Mouse (Mus musculus) common myeloid progenitor, adult 5-6 weeks (primary cell): ENCODE measurements around the gene Papola. TPM values are rescaled to one million over a fixed set of nuclear protein-coding genes. Genes with fewer than 3 reads are reported as not detected.
"Not testable (repeated sequence)": the region's sequence is repeated elsewhere in the genome, so short reads cannot be mapped to it uniquely, and the experiment has no call there.

Source experiments
- ATAC-seq: replicated peaks from 2 replicates; pipeline ENCODE4 v1.8.0; 2016; ENCODE audit warnings: low read depth, mild to moderate bottlenecking, moderate TSS enrichment, inconsistent platforms; ENCODE audit not compliant: poor library complexity, severe bottlenecking
- total RNA-seq: library from RNA; stranded (forward); fragments of 200-1000, 187-1606 nt; gene quantifications from 2 replicates; pipeline ENCODE4 v1.2.3, GENCODE M21; 2017

Papola gene
- total RNA-seq, 1 experiment from 2014 or later = 166 TPM

GRCm38 (mm10) chr12:105794896-105795295 lies 10.4 kb downstream of the Papola start:
- ATAC-seq = no peak

GRCm38 (mm10) chr12:105798001-105798400 lies 13.5 kb downstream of the Papola start:
- no peak for ATAC-seq

- ATAC-seq = no peak
Measured at GRCm38 (mm10) chr12:105805790-105806189, 21.3 kb downstream of the Papola start.

DNA sequence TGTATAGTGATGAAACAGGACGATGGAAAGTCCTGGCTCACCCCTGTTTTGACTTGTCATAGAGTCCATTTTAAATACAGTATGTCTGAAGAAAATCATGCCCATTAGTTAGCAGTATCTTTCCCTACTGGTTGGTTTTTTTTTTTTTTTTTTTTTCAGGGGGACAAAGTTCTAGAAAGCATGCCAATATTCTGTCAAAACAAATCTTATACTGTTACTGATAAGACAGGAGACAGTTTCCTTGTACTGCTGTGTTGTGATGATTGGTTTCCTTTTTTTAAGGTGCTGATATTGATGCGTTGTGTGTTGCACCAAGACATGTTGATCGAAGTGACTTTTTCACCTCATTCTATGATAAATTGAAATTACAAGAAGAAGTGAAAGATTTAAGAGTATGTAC lies 21.7 kb downstream of the Papola start:
- no peak for ATAC-seq

- ATAC-seq = no peak
Measured at GRCm38 (mm10) chr12:105807416-105807815, 22.9 kb downstream of the Papola start.

- ATAC-seq = peak; percentile 58; the same call in 1 of the 2 replicates
Measured at GRCm38 (mm10) chr12:105808945-105809344, 24.5 kb downstream of the Papola start.

GRCm38 (mm10) chr12:105810608-105811007 lies 26.1 kb downstream of the Papola start:
- no peak for ATAC-seq

DNA sequence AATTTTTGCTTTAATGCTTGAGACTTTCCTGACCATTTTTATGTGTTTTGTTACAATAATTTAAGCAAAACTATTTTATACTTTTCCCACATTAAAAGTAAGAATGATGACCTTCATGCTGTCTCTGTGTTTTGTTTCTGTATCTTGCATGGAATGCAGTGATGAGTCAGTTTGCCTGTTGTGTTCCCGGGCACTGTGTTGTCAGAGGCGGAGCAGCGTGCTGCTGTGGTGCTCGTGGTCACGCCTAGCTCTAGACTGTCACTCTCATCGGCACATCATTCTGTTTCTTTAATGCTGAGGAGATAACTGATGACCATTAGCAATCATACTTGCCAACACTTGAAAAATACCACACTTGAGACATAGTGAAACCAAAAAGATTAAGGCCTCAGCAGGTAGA lies 29.5 kb downstream of the Papola start:
- no peak for ATAC-seq

DNA sequence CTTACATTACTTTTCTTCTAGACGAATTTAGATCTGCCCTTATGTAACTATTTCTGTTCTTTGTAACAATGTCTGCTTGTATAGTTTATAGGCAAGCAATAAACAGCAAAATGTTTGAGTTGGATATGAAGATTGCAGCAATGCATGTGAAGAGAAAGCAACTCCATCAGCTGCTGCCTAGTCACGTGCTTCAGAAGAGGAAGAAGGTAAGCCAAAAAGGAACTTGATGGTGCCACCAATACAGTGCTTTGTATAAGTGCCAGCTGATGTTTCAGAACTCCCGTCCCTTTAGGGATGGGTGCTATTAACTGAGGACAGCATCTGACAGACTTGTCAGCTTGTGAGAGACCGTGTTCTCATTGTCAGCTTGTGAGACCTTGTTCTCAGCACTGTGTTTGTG lies 39.0 kb downstream of the Papola start:
- ATAC-seq = no peak

DNA sequence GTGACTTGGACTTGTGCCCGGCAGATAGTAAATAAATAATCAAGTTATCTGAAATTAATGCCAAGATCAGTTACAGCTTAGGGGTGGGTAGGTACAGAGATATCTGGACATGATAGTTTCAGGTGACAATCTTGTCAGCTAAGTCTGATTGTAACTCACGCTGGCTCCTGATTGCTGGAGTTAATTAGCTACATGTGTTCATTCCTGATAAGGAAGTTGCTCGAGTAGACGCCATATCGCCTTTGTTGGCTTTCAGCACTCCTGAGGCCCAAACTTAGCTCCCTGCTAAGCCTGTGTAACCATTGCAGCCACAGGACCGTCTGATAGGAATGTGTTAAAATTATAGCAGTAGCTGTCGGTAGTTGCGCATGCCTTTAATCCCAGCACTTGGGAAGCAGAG lies 40.2 kb downstream of the Papola start:
- peak; percentile 67 for ATAC-seq

GRCm38 (mm10) chr12:105825266-105825665 lies 40.8 kb downstream of the Papola start:
- ATAC-seq = no peak

GRCm38 (mm10) chr12:105832541-105832940 lies 48.0 kb downstream of the Papola start:
- no peak for ATAC-seq

DNA sequence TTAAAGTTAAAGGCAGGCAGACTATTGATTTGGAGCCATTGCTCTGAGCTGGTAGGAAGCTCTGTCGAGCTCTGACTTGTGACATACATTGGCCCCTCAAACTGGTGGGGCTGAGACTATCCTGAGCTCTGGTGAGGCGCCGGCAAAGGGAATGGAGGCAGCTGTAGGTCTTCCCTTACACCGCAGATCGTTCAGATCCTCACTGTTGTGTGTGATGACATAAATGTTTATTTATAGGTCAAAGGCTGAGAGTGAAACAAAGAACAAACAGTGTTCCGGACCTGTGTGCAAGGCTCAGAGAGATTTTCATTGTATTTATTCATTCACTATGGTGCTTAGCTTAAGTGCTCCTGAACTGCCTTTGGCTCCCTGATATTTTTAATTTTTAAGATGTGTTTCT lies 50.4 kb downstream of the Papola start:
- ATAC-seq = no peak

GRCm38 (mm10) chr12:105835571-105835970 lies 51.1 kb downstream of the Papola start:
- no peak for ATAC-seq

DNA sequence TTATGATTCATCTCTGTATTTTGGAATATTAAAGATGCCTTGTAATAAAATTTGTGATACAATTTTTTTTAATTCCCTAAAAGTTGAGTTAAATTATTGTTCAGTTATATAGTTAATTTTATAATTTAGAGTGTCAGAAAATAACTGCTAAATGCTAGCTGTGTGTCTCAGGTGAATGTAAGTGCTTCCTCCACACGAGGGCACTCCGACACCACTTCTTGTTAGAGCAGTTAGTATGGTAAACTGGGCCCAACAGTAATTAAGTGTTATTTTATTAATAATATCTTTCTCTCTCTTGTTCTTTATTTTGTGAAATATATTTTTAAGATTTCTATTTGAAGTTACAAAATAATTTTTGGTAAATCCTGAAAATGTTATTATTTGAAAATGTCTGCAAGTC lies 51.7 kb downstream of the Papola start:
- ATAC-seq = 0 out of 2 replicates have a peak, but pooled peaks have one; percentile 51

GRCm38 (mm10) chr12:105839096-105839495 lies 54.6 kb downstream of the Papola start:
- ATAC-seq = peak; percentile 61

- not testable (repeated sequence) for ATAC-seq
Measured at GRCm38 (mm10) chr12:105840545-105840944, 56.1 kb downstream of the Papola start.

GRCm38 (mm10) chr12:105843243-105844005 lies 58.9 kb downstream of the Papola start:
- no peak for ATAC-seq

DNA sequence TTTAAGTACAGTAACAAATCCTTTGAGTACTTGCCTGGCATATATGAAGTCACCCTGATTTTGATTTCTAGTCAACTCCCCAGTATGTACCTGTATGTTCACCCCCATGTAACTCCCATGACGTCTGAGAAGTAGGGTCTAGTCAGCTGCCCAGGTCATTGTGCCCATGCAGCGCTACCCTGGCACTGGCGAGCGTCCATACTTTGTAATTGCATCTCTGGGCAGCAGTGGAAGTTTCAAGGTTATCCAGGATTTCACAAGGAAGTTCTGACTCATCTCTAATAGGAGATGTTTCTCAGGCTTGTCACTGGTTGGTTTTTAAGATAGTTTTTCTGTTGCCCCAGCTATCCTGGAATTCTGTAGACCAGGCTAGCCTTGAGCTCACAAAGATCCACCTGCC lies 59.9 kb downstream of the Papola start:
- no peak for ATAC-seq

- no peak for ATAC-seq
Measured at GRCm38 (mm10) chr12:105849102-105849501, 64.6 kb downstream of the Papola start.

DNA sequence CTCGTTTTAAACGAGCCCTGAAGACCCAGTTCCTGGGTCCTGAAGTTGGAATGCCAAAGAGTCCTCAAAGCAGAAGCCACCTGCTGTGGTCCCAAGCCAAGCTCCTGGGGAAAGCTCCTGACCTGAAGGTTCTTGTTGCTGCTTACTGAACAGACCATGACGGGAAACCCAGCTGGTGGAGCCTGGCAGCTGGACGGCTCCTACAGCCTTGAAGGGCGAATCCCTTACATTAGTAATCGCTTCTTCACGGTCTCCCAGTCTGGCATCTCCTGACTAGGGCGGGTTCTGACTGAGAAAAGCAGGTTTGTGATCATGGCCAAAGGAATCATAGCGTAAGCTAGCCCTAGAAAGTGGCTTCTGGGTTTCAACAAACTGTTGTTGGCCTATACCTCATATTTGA lies 66.2 kb downstream of the Papola start:
- ATAC-seq = no peak

DNA sequence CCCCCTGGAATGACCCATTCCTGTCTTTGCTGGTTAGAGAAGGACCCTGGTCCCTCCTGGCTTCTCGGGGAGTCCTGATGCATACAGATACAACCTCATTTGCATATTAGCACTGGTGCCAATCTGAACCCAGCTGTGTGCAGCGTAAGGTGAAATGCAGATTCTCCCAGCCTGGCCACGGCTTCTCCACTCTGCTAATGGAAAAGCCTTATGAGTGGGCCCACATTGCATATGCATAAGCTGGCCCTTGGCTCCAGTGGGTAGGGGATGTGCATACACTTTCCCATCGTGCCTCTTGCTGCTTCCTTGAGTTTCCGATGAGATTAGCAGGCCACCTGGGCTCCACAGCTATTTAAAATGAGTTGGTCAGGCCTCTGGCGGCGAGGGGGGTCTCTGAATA lies 68.3 kb downstream of the Papola start:
- ATAC-seq = no peak
